Mouse (Mus musculus) mesoderm, embryonic 11.5 days (tissue): ENCODE measurements around the gene Olfr1378.

Experiments used
- DNase-seq: peaks from one replicate; pipeline ENCODE4 v3.0.0-alpha.2; 2012; ENCODE audit warnings: low read depth, low spot score

Gene Olfr1378

GRCm38 (mm10) chr11:50966230-50966629 is at the start of gene Olfr1378:
Gene Olfr1378 (plus strand): TSS chr11:50966530.
- DNase-seq = no peak

DNA sequence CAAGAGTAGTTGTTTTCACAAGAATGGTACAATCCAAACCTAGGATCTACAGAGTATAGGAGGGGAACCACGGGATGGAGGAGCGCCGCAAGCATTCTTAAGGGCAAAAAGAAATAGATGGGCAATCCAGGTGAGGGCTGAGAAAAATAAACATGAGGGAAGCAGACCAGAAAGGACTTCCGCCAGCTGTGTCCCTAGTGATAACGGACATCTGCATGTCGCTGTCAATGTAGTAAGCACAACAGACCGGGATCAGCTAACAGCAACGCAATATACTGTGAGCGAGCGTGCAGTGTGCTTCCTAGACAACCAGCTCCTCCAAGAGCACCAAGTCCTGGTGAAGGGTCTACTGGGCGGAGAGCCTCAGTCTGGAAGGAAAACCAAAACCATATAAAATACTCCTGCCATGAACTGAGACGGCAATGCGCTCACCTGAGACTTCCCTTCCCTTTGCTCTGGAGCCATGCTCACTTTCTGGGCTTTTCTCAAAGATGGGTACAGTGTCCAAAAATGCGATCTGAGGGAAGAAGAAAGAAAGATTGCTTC is 35.8 kb upstream of the Olfr1378 start:
- peak; percentile 2 for DNase-seq

DNA sequence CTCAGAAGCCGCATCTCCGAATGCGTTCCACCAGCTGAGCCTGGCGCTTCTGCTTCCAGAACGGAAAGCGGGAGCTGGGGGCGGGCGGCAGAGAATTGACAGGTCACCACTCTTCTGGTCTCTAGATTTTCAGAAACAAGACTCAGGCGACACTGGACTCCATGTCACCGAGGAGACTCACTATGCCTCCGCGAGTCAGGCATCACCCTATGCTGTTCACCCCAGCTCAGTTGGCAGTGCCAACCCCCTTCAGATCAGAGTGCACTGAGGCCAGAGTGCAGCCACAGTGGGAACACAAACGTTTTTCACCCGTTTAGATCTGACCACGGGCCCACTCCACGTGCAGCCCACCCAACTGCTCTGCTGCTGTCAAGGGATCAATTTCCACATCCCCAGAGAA is 35.3 kb upstream of the Olfr1378 start:
- no peak for DNase-seq

GRCm38 (mm10) chr11:50931451-50931866 is 34.9 kb upstream of the Olfr1378 start, which contains the start of gene Zfp354b:
Gene Zfp354b (minus strand): TSS chr11:50931633.
- DNase-seq = peak; percentile 87

DNA sequence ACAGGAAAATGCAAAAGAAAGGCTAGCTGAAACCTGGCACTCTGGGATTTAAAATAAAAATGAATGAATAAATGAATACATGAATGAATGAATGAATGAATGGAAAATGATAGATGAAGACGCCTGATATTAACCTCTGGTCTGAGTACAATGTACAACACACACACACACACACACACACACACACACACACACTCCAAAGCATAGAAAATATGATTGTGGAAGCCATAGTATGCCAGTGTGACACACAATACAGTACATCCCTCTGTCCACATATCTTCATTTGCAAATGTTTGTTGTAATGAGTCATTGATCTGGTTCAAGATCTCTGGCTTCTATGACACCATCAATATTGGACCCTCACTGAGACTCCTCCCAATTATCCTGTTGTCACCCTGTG is 34.3 kb upstream of the Olfr1378 start:
- DNase-seq = no peak

- DNase-seq = no peak
Measured at GRCm38 (mm10) chr11:50938435-50938834, 27.9 kb upstream of the Olfr1378 start.

- peak; percentile 74 for DNase-seq
Measured at GRCm38 (mm10) chr11:50939621-50940366, 26.5 kb upstream of the Olfr1378 start.

DNA sequence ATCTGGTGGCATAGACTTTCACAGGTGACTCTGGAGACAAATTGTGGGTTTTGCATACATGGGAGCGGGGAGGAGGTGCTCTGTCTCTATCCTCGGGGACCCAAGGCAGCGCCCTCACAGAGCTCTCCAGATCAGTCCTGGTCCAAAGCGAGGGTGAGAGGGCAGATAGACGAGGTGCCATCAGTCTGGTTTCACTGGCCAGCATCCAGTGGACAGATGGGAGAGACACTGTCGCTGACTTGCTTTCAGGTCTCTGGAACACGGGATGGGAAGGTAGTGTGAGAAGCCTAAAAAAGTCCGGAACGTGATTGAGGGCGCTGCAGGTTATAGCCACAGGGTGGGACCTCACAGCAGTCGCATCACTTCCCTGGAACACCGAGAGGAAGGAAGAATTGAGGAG is 23.9 kb upstream of the Olfr1378 start:
- DNase-seq = no peak

- no peak for DNase-seq
Measured at GRCm38 (mm10) chr11:50943506-50943905, 22.8 kb upstream of the Olfr1378 start, which contains the start of gene 4933414I15Rik. Gene 4933414I15Rik (minus strand): TSS chr11:50943765.

DNA sequence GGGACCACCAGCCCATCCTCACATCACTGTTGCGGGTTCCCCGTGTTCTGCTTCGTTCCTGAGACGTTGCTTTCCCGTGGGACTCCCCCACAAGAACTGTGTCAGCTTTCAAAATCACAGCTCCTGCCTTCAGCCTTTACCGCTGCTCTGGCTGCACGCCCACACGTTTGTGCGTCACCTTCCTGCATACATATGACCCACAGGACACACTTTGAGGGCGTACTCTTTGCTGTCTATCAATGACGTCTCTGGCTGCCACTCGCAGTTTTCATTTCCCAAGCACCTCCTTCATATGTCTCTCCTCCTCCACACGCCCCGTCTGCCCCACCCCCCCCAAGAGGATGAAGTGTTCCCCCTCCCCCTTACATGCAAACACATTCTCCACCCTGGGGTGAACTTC is 14.0 kb upstream of the Olfr1378 start:
- DNase-seq = no peak

- DNase-seq = no peak
Measured at GRCm38 (mm10) chr11:50953665-50954064, 12.7 kb upstream of the Olfr1378 start, which contains the start of gene Prop1. Gene Prop1 (minus strand): TSS chr11:50953765.

GRCm38 (mm10) chr11:50964886-50965285 is 1.4 kb upstream of the Olfr1378 start:
- no peak for DNase-seq

DNA sequence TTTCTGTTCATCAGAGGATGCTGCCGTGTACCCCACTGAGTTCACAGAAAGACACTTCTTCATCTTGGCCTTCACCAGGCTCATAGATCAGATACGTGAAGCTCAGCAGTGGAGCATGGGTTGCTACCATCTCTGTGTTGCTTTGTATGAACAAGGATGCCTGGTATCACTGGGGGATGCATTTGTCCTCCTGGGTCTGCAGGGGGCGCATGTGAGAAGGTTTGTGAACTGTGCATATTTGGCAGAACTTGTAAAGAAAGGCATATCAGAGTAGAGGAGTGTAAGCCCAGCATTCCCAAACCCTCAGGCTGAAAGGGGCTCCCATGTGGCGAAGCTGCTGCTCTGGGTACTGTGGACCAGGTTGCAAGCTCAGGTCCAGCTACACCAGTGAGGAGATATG is 10.9 kb downstream of the Olfr1378 start:
- peak; percentile 7 for DNase-seq

DNA sequence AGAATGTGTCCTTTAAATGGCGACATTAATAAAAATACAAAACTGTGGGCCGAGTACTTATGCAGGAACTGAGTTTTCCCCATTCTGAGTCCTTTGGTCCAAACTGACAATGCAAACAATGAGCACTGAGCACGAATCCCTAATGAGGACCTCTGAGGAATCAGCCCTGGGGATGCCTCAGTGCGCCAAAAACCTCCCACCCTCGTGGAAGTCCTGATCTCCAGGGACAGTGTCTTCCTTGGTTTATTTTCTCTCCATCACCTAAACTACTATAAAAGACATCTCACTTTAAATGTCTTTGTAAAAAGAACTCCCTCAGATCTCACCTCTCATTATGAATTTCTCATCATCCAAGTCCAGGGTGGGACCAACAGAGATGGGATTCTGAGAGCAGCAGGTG is 15.3 kb downstream of the Olfr1378 start, which contains the start of gene Olfr1377:
Olfr1377 (plus strand) TSS at position 301 of the 400 bp plus-strand sequence.
- no peak for DNase-seq

DNA sequence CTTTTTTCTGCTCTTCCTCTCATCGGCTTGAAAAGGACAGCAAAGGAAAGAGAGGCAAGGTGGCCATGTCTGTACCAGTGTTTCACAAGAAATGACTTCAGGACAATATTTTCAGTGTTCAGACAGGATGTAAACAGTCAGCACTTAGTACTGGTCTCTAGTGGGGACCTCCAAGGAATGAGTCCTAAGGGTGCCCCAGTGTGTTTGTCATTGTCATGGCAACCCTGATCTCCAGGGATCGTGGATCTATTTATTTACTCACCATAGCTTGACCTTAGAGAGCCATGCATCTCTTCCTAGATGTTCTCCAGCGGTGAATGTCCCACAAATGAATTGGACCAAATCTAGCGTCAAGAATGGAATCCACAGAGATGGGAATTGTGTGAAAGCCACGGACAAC is 37.0 kb downstream of the Olfr1378 start, which contains the start of gene Olfr51:
Olfr51 (plus strand) TSS at position 301 of the 400 bp plus-strand sequence.
- no peak for DNase-seq

- DNase-seq = no peak
Measured at GRCm38 (mm10) chr11:51011821-51012220, 45.5 kb downstream of the Olfr1378 start.

- DNase-seq = no peak
Measured at GRCm38 (mm10) chr11:51013936-51014335, 47.6 kb downstream of the Olfr1378 start, which contains the start of gene Olfr54. Gene Olfr54 (plus strand): TSS chr11:51014236.

GRCm38 (mm10) chr11:51016341-51016740 is 50.0 kb downstream of the Olfr1378 start:
- no peak for DNase-seq
